Comparison of ENCODE assay signal across 31 mouse cellular contexts in genomic region chr2:18060396-18060795, GRCm38 (mm10). TPM values are rescaled to one million over a fixed set of nuclear protein-coding genes. Genes with fewer than 3 reads are reported as not detected.
A peak's percentile ranks its signal among the peaks of the same experiment; 100 is the strongest.
DNase-seq lines count a peak whose midpoint lies in the region; ATAC-seq lines count a peak whose summit lies in the region.
"Had no signal": no experiment of that assay in that cellular context is flagged by ENCODE, and none has a peak within 500 bp of the region (broad histone marks: within the 10 kb centered on the region; RNA-seq: fewer than 3 reads in every experiment).

No protein-coding gene starts in this region.

- H3K27ac ChIP-seq in midbrain, embryonic 14.5 days (replicated peaks; ENCODE audit: low read depth, low read length): no peak overlapping the region
- no peak overlapping the region for H3K27ac ChIP-seq in midbrain, embryonic 13.5 days
- H3K27ac ChIP-seq: forebrain, embryonic 15.5 days; hindbrain, embryonic 12.5 days; liver, embryonic 14.5 days; macrophage; neural tube, embryonic 15.5 days had no signal

- WGBS in midbrain, embryonic 14.5 days: 50% methylated on average over 1 of the region's 1 CpGs
- WGBS in midbrain, embryonic 13.5 days: 50% methylated on average over 1 of the region's 1 CpGs

- DNase-seq in cerebellum, postnatal 10 days: peak; percentile 31 to 42
- no peak for DNase-seq in cerebellum, adult 18-20 months
- DNase-seq in heart, adult 11 months: peak; percentile 62
- no peak for DNase-seq in heart, adult 9 months (ENCODE audit: low spot score in 2 of 2)
- DNase-seq in midbrain, embryonic 14.5 days: peak; percentile 28
- DNase-seq in kidney, postnatal 25 days: no peak
- DNase-seq: adrenal gland, postnatal 10 days; cerebellum, adult 11 months; cerebellum, adult 9-11 months; heart, postnatal 14 days; kidney, adult 9 months; kidney, postnatal 10 days; layer of hippocampus, adult 9-11 months; liver; lung, adult 2 months; lung, postnatal 10 days; right cerebral cortex, postnatal 4 days; thymus, adult 2 months; thymus, postnatal 36 days had no signal

- H3K9ac ChIP-seq in midbrain, embryonic 14.5 days (replicated peaks; ENCODE audit: low read length): no peak overlapping the region
- no peak overlapping the region for H3K9ac ChIP-seq in midbrain, embryonic 13.5 days (replicated peaks)
- H3K9ac ChIP-seq: forebrain, embryonic 15.5 days; hindbrain, embryonic 12.5 days; liver, embryonic 14.5 days; neural tube, embryonic 15.5 days had no signal

- H3K4me2 ChIP-seq in midbrain, embryonic 14.5 days (ENCODE audit: low read length): no peak overlapping the region
- no peak overlapping the region for H3K4me2 ChIP-seq in midbrain, embryonic 13.5 days (replicated peaks)
- H3K4me2 ChIP-seq: forebrain, embryonic 15.5 days; hindbrain, embryonic 12.5 days; neural tube, embryonic 15.5 days had no signal

- no peaks in the 10 kb centered on the region for H3K36me3 ChIP-seq in midbrain, embryonic 14.5 days (ENCODE audit: control insufficient read depth, insufficient read depth, low read length)
- no peaks in the 10 kb centered on the region for H3K36me3 ChIP-seq in midbrain, embryonic 13.5 days
- H3K36me3 ChIP-seq: forebrain, embryonic 15.5 days; hindbrain, embryonic 12.5 days; neural tube, embryonic 15.5 days had no signal

- peaks cover 5% of the 10 kb centered on the region for H3K4me1 ChIP-seq in midbrain, embryonic 14.5 days (ENCODE audit: control insufficient read depth, insufficient read depth, low read length)
- H3K4me1 ChIP-seq in midbrain, embryonic 13.5 days (replicated peaks): peaks cover 18% of the 10 kb centered on the region

- no peaks in the 10 kb centered on the region for H3K27me3 ChIP-seq in midbrain, embryonic 14.5 days (ENCODE audit: control insufficient read depth, insufficient read depth, low read length)
- H3K27me3 ChIP-seq in midbrain, embryonic 13.5 days: no peaks in the 10 kb centered on the region
- H3K27me3 ChIP-seq: forebrain, embryonic 15.5 days; hindbrain, embryonic 12.5 days; neural tube, embryonic 15.5 days; Patski had no signal

- H3K4me3 ChIP-seq in midbrain, embryonic 14.5 days (replicated peaks; ENCODE audit: low read depth, low read length): no peak overlapping the region
- H3K4me3 ChIP-seq in midbrain, embryonic 13.5 days (replicated peaks): no peak overlapping the region
- H3K4me3 ChIP-seq: erythroblast, embryonic 14.5 days; forebrain, embryonic 15.5 days; hindbrain, embryonic 12.5 days; neural tube, embryonic 15.5 days had no signal

- no peak for ATAC-seq in midbrain, embryonic 14.5 days (ENCODE audit: low FRiP score, low TSS enrichment)
- ATAC-seq in midbrain, embryonic 13.5 days: no peak
- no peak for ATAC-seq in monocyte, adult 5-6 weeks (replicated peaks; ENCODE audit: insufficient number of reproducible peaks, low FRiP score, low TSS enrichment, poor library complexity, severe bottlenecking)
- ATAC-seq: forebrain, embryonic 15.5 days; intestine, postnatal 0 days; Patski had no signal

- H3K9me3 ChIP-seq in midbrain, embryonic 14.5 days (ENCODE audit: control insufficient read depth, low read length): no peaks in the 10 kb centered on the region
- H3K9me3 ChIP-seq in midbrain, embryonic 13.5 days: no peaks in the 10 kb centered on the region
- H3K9me3 ChIP-seq: forebrain, embryonic 15.5 days; hindbrain, embryonic 12.5 days; neural tube, embryonic 15.5 days had no signal

RNA-seq across cellular contexts. Expression of gene Mllt10, which starts 5.4 kb away (rescaled TPM):
- polyA plus RNA-seq in midbrain, embryonic 14.5 days (2014; fragmentation: Nextera tagmentation; extraction: Ambion mirVana): 33.5 and 40.1 TPM in 2 replicates
- 69.6 and 75.2 TPM in 2 replicates for polyA plus RNA-seq in midbrain, embryonic 13.5 days (2015; fragmentation: Nextera tagmentation; extraction: Ambion mirVana)
- 36.1 to 69.5 TPM (median 67.5 TPM) in 3 replicates for total RNA-seq in monocyte, adult 5-6 weeks (2017)

RNA-seq across cellular contexts. Expression of gene Skida1, which starts 11.5 kb away (rescaled TPM):
- 9.1 and 9.4 TPM in 2 replicates for polyA plus RNA-seq in midbrain, embryonic 14.5 days (2014; fragmentation: Nextera tagmentation; extraction: Ambion mirVana)
- polyA plus RNA-seq in midbrain, embryonic 13.5 days (2015; fragmentation: Nextera tagmentation; extraction: Ambion mirVana): 17.8 and 18.3 TPM in 2 replicates
- total RNA-seq in monocyte, adult 5-6 weeks (2017): 0.19 to 0.43 TPM in 2 of 3 replicates, not detected in the other
- total RNA-seq: common myeloid progenitor, adult 5-6 weeks; megakaryocyte-erythroid progenitor cell, adult 5-6 weeks had no signal
- polyA plus RNA-seq: erythroblast, embryonic 14.5 days; macrophage had no signal

RNA-seq across cellular contexts. Expression of gene A930004D18Rik, which starts 22.9 kb away (rescaled TPM):
- polyA plus RNA-seq in midbrain, embryonic 14.5 days (2014; fragmentation: Nextera tagmentation; extraction: Ambion mirVana): 7.9 and 9.2 TPM in 2 replicates
- polyA plus RNA-seq in midbrain, embryonic 13.5 days (2015; fragmentation: Nextera tagmentation; extraction: Ambion mirVana): 14.7 and 17.1 TPM in 2 replicates
- 0.21 to 0.87 TPM (median 0.29 TPM) in 3 replicates for total RNA-seq in monocyte, adult 5-6 weeks (2017)
- total RNA-seq: megakaryocyte-erythroid progenitor cell, adult 5-6 weeks had no signal
- polyA plus RNA-seq: erythroblast, embryonic 14.5 days had no signal

Comparison
In these comparisons a context has a peak if more than half of its experiments do, and no peak if none do; other contexts are left out.
1. DNase-seq: peak in cerebellum, postnatal 10 days (2 of 2), heart, adult 11 months (single experiment) and midbrain, embryonic 14.5 days (single experiment); none in cerebellum, adult 18-20 months (0 of 2), heart, adult 9 months (0 of 2) and kidney, postnatal 25 days (0 of 2).